Mouse (Mus musculus) T-helper 17 cell (primary cell): ENCODE data around the gene Aprt.

ENCODE experiments used
- in situ Hi-C, 2 experiments: fragments of 300-600 bp; cut with MboI, MseI; formaldehyde crosslinking; loops; 1 replicate in 1 of 2; 2 replicates in 1 of 2; pipeline ENCODE4 v1.15.1; 2025; ENCODE audit warnings: high pct_unique_total_duplicates in 2 of 2

Aprt gene

GRCm38 (mm10) chr8:122568881-122569309 is 7.8 kb downstream of the Aprt start:
- in situ Hi-C loops = loop anchor here (5.0 to 25.0 kb wide), 6 partner anchors 67 to 1982 kb away; partner anchors contain the start of genes Cyba (in 1 of the 2), Fbxo31 (in 1 of the 2), Gins2 (in 1 of the 2) and Map1lc3b (in 1 of the 2)

GRCm38 (mm10) chr8:122568109-122568504 is 8.6 kb downstream of the Aprt start:
- in situ Hi-C loops = loop anchor here (5.0 to 25.0 kb wide), 6 partner anchors 66 to 1981 kb away; partner anchors contain the start of genes Cyba (in 1 of the 2), Fbxo31 (in 1 of the 2), Gins2 (in 1 of the 2) and Map1lc3b (in 1 of the 2)

GRCm38 (mm10) chr8:122567361-122568108 is 9.2 kb downstream of the Aprt start, which contains the start of gene Cdt1:
Gene Cdt1 (plus strand): TSS chr8:122568015.
- in situ Hi-C loops = loop anchor here (5.0 to 25.0 kb wide), 6 partner anchors 65 to 1980 kb away; partner anchors contain the start of genes Cyba (in 1 of the 2), Fbxo31 (in 1 of the 2), Gins2 (in 1 of the 2) and Map1lc3b (in 1 of the 2)

- in situ Hi-C loops = loop anchor here (5.0 to 25.0 kb wide), 6 partner anchors 64 to 1979 kb away; partner anchors contain the start of genes Cyba (in 1 of the 2), Fbxo31 (in 1 of the 2), Gins2 (in 1 of the 2) and Map1lc3b (in 1 of the 2)
Measured at GRCm38 (mm10) chr8:122566766-122567165, 9.9 kb downstream of the Aprt start.

GRCm38 (mm10) chr8:122564363-122565352 is 12.1 kb downstream of the Aprt start:
- in situ Hi-C loops = loop anchor here (5.0 to 25.0 kb wide), 6 partner anchors 62 to 1977 kb away; partner anchors contain the start of genes Cyba (in 1 of the 2), Fbxo31 (in 1 of the 2), Gins2 (in 1 of the 2) and Map1lc3b (in 1 of the 2)

- in situ Hi-C loops = loop anchor here (25.0 kb wide), 4 partner anchors 974 to 1974 kb away; partner anchors contain the start of genes Fbxo31 (in 1 of the 2), Gins2 (in 1 of the 2) and Map1lc3b (in 1 of the 2)
Measured at GRCm38 (mm10) chr8:122561199-122561598, 15.5 kb downstream of the Aprt start.

GRCm38 (mm10) chr8:122558671-122559349 is 17.9 kb downstream of the Aprt start:
- in situ Hi-C loops = loop anchor here (5.0 to 25.0 kb wide), 6 partner anchors 57 to 1972 kb away; partner anchors contain the start of genes Fbxo31 (in 1 of the 2), Gins2 (in 1 of the 2) and Map1lc3b (in 1 of the 2)

- in situ Hi-C loops = loop anchor here (5.0 to 25.0 kb wide), 6 partner anchors 55 to 1970 kb away; partner anchors contain the start of genes Fbxo31 (in 1 of the 2), Gins2 (in 1 of the 2) and Map1lc3b (in 1 of the 2)
Measured at GRCm38 (mm10) chr8:122557248-122558038, 19.3 kb downstream of the Aprt start.

- in situ Hi-C loops = loop anchor here (5.0 to 25.0 kb wide), 6 partner anchors 54 to 1969 kb away; partner anchors contain the start of genes Fbxo31 (in 1 of the 2), Gins2 (in 1 of the 2) and Map1lc3b (in 1 of the 2)
Measured at GRCm38 (mm10) chr8:122556030-122557009, 20.4 kb downstream of the Aprt start.

GRCm38 (mm10) chr8:122554786-122555185 is 21.9 kb downstream of the Aprt start:
- in situ Hi-C loops = loop anchor here (5.0 to 25.0 kb wide), 6 partner anchors 52 to 1967 kb away; partner anchors contain the start of genes Fbxo31 (in 1 of the 2), Gins2 (in 1 of the 2) and Map1lc3b (in 1 of the 2)

GRCm38 (mm10) chr8:122551265-122552051 is 25.3 kb downstream of the Aprt start, which contains the start of gene Piezo1:
Gene Piezo1 (minus strand): TSS chr8:122551329.
- in situ Hi-C loops = loop anchor here (10.0 to 25.0 kb wide), 5 partner anchors 964 to 1964 kb away; partner anchors contain the start of genes Fbxo31 (in 1 of the 2), Gins2 (in 1 of the 2) and Map1lc3b (in 1 of the 2)

GRCm38 (mm10) chr8:122550995-122551264 is 25.8 kb downstream of the Aprt start:
- in situ Hi-C loops = loop anchor here (10.0 to 25.0 kb wide), 5 partner anchors 964 to 1964 kb away; partner anchors contain the start of genes Fbxo31 (in 1 of the 2), Gins2 (in 1 of the 2) and Map1lc3b (in 1 of the 2)

GRCm38 (mm10) chr8:122550234-122550994 is 26.3 kb downstream of the Aprt start:
- in situ Hi-C loops = loop anchor here (10.0 to 25.0 kb wide), 5 partner anchors 963 to 1963 kb away; partner anchors contain the start of genes Fbxo31 (in 1 of the 2), Gins2 (in 1 of the 2) and Map1lc3b (in 1 of the 2)

- in situ Hi-C loops = no loop called here
Measured at GRCm38 (mm10) chr8:122548891-122549439, 27.7 kb downstream of the Aprt start.

- in situ Hi-C loops = no loop called here
Measured at GRCm38 (mm10) chr8:122548331-122548730, 28.4 kb downstream of the Aprt start.
